Mouse (Mus musculus): Measurements from ENCODE around the gene Opcml. TPM values are rescaled to one million over a fixed set of nuclear protein-coding genes. Genes with fewer than 3 reads are reported as not detected.

Opcml gene
- polyA plus RNA-seq, 1 experiment from 2014 or later = 6.0 TPM

- H3K4me3 ChIP-seq (ENCODE audit: low read depth, low read length) = no peak overlapping the region
- peaks cover 15% of the 10 kb centered on the region for H3K4me1 ChIP-seq (ENCODE audit: control insufficient read depth, insufficient read depth, low read length)
- no peaks in the 10 kb centered on the region for H3K27me3 ChIP-seq (replicated peaks; ENCODE audit: control insufficient read depth, insufficient read depth, low read length)
- no peaks in the 10 kb centered on the region for H3K9me3 ChIP-seq (ENCODE audit: control insufficient read depth, low read length)
- no peak for DNase-seq (ENCODE audit: low spot score)
- WGBS = 60% methylated on average over 2 of the region's 2 CpGs
- H3K4me2 ChIP-seq (ENCODE audit: low read depth, low read length) = no peak overlapping the region
- no peak overlapping the region for H3K9ac ChIP-seq (ENCODE audit: low read depth, low read length)
- no peaks in the 10 kb centered on the region for H3K36me3 ChIP-seq (ENCODE audit: control insufficient read depth, insufficient read depth, low read length)
- no peak overlapping the region for H3K27ac ChIP-seq (replicated peaks; ENCODE audit: low read depth, low read length)
- no peak for ATAC-seq (ENCODE audit: low read depth)
These were observed 781.1 kb downstream of the Opcml start for GRCm38 (mm10) chr9:28571682-28572081.

GRCm38 (mm10) chr9:28572136-28572774 is 781.7 kb downstream of the Opcml start:
- Histone ChIP-seq H3K27ac (replicated peaks; ENCODE audit: low read depth, low read length) (no peak overlapping the region), H3K9me3 (ENCODE audit: control insufficient read depth, low read length) (no peaks in the 10 kb centered on the region), H3K36me3 (ENCODE audit: control insufficient read depth, insufficient read depth, low read length) (no peaks in the 10 kb centered on the region), H3K4me2 (ENCODE audit: low read depth, low read length) (no peak overlapping the region), H3K4me3 (ENCODE audit: low read depth, low read length) (no peak overlapping the region), H3K9ac (ENCODE audit: low read depth, low read length) (no peak overlapping the region), H3K4me1 (ENCODE audit: control insufficient read depth, insufficient read depth, low read length) (peaks cover 15% of the 10 kb centered on the region), H3K27me3 (replicated peaks; ENCODE audit: control insufficient read depth, insufficient read depth, low read length) (no peaks in the 10 kb centered on the region)
- DNase-seq (ENCODE audit: low spot score) (peak; percentile 8), ATAC-seq (ENCODE audit: low read depth) (no peak)
- WGBS = 68% methylated on average over 9 of the region's 9 CpGs

- DNase-seq (ENCODE audit: low spot score) = no peak
- Histone ChIP-seq H3K9ac (ENCODE audit: low read depth, low read length) (no peak overlapping the region), H3K27ac (replicated peaks; ENCODE audit: low read depth, low read length) (no peak overlapping the region), H3K27me3 (replicated peaks; ENCODE audit: control insufficient read depth, insufficient read depth, low read length) (no peaks in the 10 kb centered on the region), H3K9me3 (ENCODE audit: control insufficient read depth, low read length) (no peaks in the 10 kb centered on the region), H3K4me2 (ENCODE audit: low read depth, low read length) (no peak overlapping the region), H3K36me3 (ENCODE audit: control insufficient read depth, insufficient read depth, low read length) (no peaks in the 10 kb centered on the region), H3K4me1 (ENCODE audit: control insufficient read depth, insufficient read depth, low read length) (no peaks in the 10 kb centered on the region), H3K4me3 (ENCODE audit: low read depth, low read length) (no peak overlapping the region)
- no peak for ATAC-seq (ENCODE audit: low read depth)
These were observed 788.2 kb downstream of the Opcml start for GRCm38 (mm10) chr9:28578730-28579129.

GRCm38 (mm10) chr9:28587253-28587652 is 796.7 kb downstream of the Opcml start:
- Histone ChIP-seq H3K4me2 (ENCODE audit: low read depth, low read length) (no peak overlapping the region), H3K27ac (replicated peaks; ENCODE audit: low read depth, low read length) (no peak overlapping the region), H3K27me3 (replicated peaks; ENCODE audit: control insufficient read depth, insufficient read depth, low read length) (no peaks in the 10 kb centered on the region), H3K9ac (ENCODE audit: low read depth, low read length) (no peak overlapping the region), H3K9me3 (ENCODE audit: control insufficient read depth, low read length) (no peaks in the 10 kb centered on the region), H3K4me1 (ENCODE audit: control insufficient read depth, insufficient read depth, low read length) (no peaks in the 10 kb centered on the region), H3K36me3 (ENCODE audit: control insufficient read depth, insufficient read depth, low read length) (no peaks in the 10 kb centered on the region), H3K4me3 (ENCODE audit: low read depth, low read length) (no peak overlapping the region)
- ATAC-seq (ENCODE audit: low read depth) = no peak
- no peak for DNase-seq (ENCODE audit: low spot score)
- 74% methylated on average over 3 of the region's 3 CpGs for WGBS

- no peaks in the 10 kb centered on the region for H3K9me3 ChIP-seq (ENCODE audit: control insufficient read depth, low read length)
- 83% methylated on average over 4 of the region's 4 CpGs for WGBS
These were observed 797.3 kb downstream of the Opcml start for GRCm38 (mm10) chr9:28587857-28588388.

GRCm38 (mm10) chr9:28588488-28588887 is 797.9 kb downstream of the Opcml start:
- Histone ChIP-seq H3K4me1 (ENCODE audit: control insufficient read depth, insufficient read depth, low read length) (no peaks in the 10 kb centered on the region), H3K9me3 (ENCODE audit: control insufficient read depth, low read length) (no peaks in the 10 kb centered on the region), H3K4me3 (ENCODE audit: low read depth, low read length) (no peak overlapping the region), H3K27me3 (replicated peaks; ENCODE audit: control insufficient read depth, insufficient read depth, low read length) (no peaks in the 10 kb centered on the region), H3K27ac (replicated peaks; ENCODE audit: low read depth, low read length) (no peak overlapping the region), H3K4me2 (ENCODE audit: low read depth, low read length) (no peak overlapping the region), H3K36me3 (ENCODE audit: control insufficient read depth, insufficient read depth, low read length) (no peaks in the 10 kb centered on the region), H3K9ac (ENCODE audit: low read depth, low read length) (no peak overlapping the region)
- WGBS = 80% methylated on average over 1 of the region's 1 CpGs
- ATAC-seq (ENCODE audit: low read depth) (no peak), DNase-seq (ENCODE audit: low spot score) (no peak)

More at GRCm38 (mm10) chr9:28587857-28588388, 797.3 kb downstream of the Opcml start:
- Histone ChIP-seq H3K27ac (replicated peaks; ENCODE audit: low read depth, low read length) (no peak overlapping the region), H3K9ac (ENCODE audit: low read depth, low read length) (no peak overlapping the region), H3K27me3 (replicated peaks; ENCODE audit: control insufficient read depth, insufficient read depth, low read length) (no peaks in the 10 kb centered on the region), H3K4me2 (ENCODE audit: low read depth, low read length) (no peak overlapping the region), H3K4me3 (ENCODE audit: low read depth, low read length) (no peak overlapping the region), H3K4me1 (ENCODE audit: control insufficient read depth, insufficient read depth, low read length) (no peaks in the 10 kb centered on the region), H3K36me3 (ENCODE audit: control insufficient read depth, insufficient read depth, low read length) (no peaks in the 10 kb centered on the region)
- DNase-seq (ENCODE audit: low spot score) (no peak), ATAC-seq (ENCODE audit: low read depth) (no peak)

GRCm38 (mm10) chr9:28592208-28592607 is 801.6 kb downstream of the Opcml start:
- no peaks in the 10 kb centered on the region for H3K4me1 ChIP-seq (ENCODE audit: control insufficient read depth, insufficient read depth, low read length)
- WGBS = 54% methylated on average over 3 of the region's 3 CpGs
- no peak overlapping the region for H3K27ac ChIP-seq (replicated peaks; ENCODE audit: low read depth, low read length)
- H3K4me3 ChIP-seq (ENCODE audit: low read depth, low read length) = no peak overlapping the region
- no peak overlapping the region for H3K4me2 ChIP-seq (ENCODE audit: low read depth, low read length)
- ATAC-seq (ENCODE audit: low read depth) = no peak
- H3K9ac ChIP-seq (ENCODE audit: low read depth, low read length) = no peak overlapping the region
- no peaks in the 10 kb centered on the region for H3K9me3 ChIP-seq (ENCODE audit: control insufficient read depth, low read length)
- H3K36me3 ChIP-seq (ENCODE audit: control insufficient read depth, insufficient read depth, low read length) = no peaks in the 10 kb centered on the region
- no peak for DNase-seq (ENCODE audit: low spot score)
- no peaks in the 10 kb centered on the region for H3K27me3 ChIP-seq (replicated peaks; ENCODE audit: control insufficient read depth, insufficient read depth, low read length)

GRCm38 (mm10) chr9:28595062-28595461 is 804.5 kb downstream of the Opcml start:
- no peaks in the 10 kb centered on the region for H3K4me1 ChIP-seq (ENCODE audit: control insufficient read depth, insufficient read depth, low read length)
- H3K9me3 ChIP-seq (ENCODE audit: control insufficient read depth, low read length) = no peaks in the 10 kb centered on the region
- H3K4me3 ChIP-seq (ENCODE audit: low read depth, low read length) = no peak overlapping the region
- H3K27me3 ChIP-seq (replicated peaks; ENCODE audit: control insufficient read depth, insufficient read depth, low read length) = no peaks in the 10 kb centered on the region
- no peak overlapping the region for H3K27ac ChIP-seq (replicated peaks; ENCODE audit: low read depth, low read length)
- no peaks in the 10 kb centered on the region for H3K36me3 ChIP-seq (ENCODE audit: control insufficient read depth, insufficient read depth, low read length)
- DNase-seq (ENCODE audit: low spot score) (no peak), ATAC-seq (ENCODE audit: low read depth) (no peak)
- no peak overlapping the region for H3K9ac ChIP-seq (ENCODE audit: low read depth, low read length)
- H3K4me2 ChIP-seq (ENCODE audit: low read depth, low read length) = no peak overlapping the region
- WGBS = 88% methylated on average over 3 of the region's 3 CpGs

- H3K9me3 ChIP-seq (ENCODE audit: control insufficient read depth, low read length) = no peaks in the 10 kb centered on the region
- no peaks in the 10 kb centered on the region for H3K27me3 ChIP-seq (replicated peaks; ENCODE audit: control insufficient read depth, insufficient read depth, low read length)
- DNase-seq (ENCODE audit: low spot score) (no peak), ATAC-seq (ENCODE audit: low read depth) (no peak)
- no peak overlapping the region for H3K9ac ChIP-seq (ENCODE audit: low read depth, low read length)
- H3K4me2 ChIP-seq (ENCODE audit: low read depth, low read length) = no peak overlapping the region
- H3K36me3 ChIP-seq (ENCODE audit: control insufficient read depth, insufficient read depth, low read length) = no peaks in the 10 kb centered on the region
- H3K4me1 ChIP-seq (ENCODE audit: control insufficient read depth, insufficient read depth, low read length) = no peaks in the 10 kb centered on the region
- WGBS = 64% methylated on average over 1 of the region's 1 CpGs
- H3K27ac ChIP-seq (replicated peaks; ENCODE audit: low read depth, low read length) = no peak overlapping the region
- H3K4me3 ChIP-seq (ENCODE audit: low read depth, low read length) = no peak overlapping the region
These were observed 815.0 kb downstream of the Opcml start for GRCm38 (mm10) chr9:28605561-28605960.

Data from embryonic facial prominence, embryonic 14.5 days (tissue).